Mouse (Mus musculus): ENCODE data around the gene Vangl2. TPM values are rescaled to one million over a fixed set of nuclear protein-coding genes. Genes with fewer than 3 reads are reported as not detected.

Gene Vangl2
- total RNA-seq, 1 experiment from 2014 or later: 7.4 TPM

DNA sequence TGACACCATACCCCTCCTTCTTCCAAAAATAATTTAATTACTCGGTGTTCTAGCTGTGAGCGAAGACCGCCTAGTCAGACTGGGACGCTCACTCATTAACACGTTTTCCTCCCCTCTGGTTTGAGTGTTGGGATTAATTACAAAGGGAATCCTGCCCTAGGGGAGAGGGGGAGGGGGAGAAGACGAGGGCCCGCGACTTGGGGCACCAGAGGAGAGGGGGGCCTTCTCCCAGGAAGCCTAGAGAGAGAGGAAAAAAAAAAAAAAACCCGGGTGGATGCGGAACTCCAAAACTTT, 488 bp downstream of the Vangl2 start:
- DNase-seq: no peak

DNA sequence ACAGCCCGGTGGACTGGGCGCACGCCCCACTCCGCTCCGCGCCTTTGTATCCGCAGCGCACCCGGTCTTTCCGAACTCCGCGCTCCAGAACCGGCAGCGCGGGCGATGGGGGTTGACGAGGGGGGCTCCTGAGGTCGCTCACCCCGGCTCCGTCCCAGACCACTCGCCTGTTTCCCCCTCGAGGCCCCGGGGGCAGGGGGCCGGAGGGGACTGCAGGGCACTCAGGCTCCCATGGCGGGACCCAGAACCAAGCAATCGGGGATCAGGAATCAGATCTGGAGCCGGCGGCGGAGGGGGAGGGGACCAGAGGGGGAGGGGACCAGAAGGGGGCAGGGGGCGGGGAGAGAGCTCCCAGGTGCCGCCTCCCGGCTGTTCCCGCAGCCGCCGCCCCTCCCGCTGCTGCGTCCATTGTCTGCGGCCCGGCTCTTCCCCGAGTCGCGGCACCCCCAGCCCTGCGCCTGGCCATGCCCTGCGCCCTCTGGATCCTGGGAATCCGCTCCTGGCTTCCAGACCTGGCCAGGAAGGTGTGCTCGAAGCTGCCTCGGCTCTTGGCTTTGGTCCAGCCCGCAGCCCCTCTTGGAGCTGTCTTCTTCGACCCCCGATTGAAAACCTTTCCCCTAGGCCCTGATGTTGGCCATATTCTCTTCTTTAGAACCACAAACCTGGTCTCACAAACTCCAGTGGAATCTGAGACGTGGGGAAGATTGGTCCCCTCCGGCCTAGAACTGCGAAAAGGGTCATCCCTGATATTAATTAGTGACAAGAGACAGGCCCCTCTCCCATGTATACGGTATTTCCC, 1.0 kb downstream of the Vangl2 start:
- peak; percentile 92 for DNase-seq

DNA sequence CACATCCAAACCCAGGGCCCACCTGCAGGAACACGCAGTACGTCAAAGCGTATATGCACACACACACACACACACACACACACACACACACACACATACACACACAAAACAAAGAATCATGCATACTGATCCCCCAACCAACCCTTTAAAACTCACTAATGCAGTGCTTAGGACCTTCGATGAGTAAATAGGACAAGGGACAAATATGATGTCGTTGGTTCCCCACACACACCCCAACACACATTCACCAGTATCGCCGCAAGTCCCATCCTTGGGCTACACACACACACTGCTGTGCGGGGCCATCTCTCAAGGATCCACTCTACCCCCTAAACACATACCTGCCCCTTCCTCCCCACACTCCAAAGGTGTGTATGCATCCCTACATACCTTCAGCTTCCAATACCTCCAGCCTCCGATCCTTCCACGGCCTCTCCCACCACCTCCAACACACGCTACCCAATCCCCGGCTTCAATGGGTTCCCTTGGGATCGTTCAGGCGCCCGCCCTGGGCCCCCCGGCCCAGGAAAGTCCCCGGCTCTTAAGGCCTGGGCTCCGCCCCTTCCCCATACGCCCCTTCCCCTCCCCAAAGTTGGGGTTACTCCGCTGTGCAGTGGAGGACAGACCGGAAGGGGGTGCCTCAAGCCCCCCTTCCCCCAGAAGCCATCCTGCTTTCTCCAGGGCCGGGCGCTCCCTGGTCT, 1.9 kb downstream of the Vangl2 start:
- DNase-seq: no peak

DNA sequence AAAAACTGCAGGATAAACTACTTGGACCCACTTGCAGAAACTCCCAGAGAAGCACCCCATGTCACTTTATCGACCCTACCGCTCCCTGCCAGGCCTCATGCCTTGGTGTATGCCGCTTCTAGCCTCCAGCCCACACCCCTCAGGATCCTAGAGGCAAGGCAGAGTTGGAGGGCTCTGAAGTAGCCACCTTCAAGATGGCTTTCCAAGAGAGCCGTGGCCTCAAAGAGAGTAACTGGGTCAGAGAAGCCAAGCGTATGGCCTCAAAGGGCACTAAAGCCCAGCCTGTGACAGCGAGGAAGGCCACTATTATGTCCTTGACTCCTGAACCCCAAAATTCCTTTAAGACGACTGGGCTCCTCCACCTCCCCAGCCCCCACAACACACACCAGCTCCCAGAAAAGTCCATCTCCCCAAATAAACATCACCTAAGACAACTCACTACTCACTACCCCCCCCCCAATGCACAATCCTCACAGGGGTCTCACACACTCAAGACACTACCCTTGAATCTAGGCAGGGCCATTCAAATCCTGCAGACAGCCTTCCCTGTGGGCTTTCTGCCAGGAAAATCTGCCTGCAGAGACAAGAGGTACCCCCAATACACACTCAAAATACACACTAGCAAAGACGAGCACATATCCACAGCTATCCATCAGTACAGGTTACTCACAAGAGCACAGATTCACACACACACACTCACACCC, 2.9 kb downstream of the Vangl2 start:
- DNase-seq: no peak

DNA sequence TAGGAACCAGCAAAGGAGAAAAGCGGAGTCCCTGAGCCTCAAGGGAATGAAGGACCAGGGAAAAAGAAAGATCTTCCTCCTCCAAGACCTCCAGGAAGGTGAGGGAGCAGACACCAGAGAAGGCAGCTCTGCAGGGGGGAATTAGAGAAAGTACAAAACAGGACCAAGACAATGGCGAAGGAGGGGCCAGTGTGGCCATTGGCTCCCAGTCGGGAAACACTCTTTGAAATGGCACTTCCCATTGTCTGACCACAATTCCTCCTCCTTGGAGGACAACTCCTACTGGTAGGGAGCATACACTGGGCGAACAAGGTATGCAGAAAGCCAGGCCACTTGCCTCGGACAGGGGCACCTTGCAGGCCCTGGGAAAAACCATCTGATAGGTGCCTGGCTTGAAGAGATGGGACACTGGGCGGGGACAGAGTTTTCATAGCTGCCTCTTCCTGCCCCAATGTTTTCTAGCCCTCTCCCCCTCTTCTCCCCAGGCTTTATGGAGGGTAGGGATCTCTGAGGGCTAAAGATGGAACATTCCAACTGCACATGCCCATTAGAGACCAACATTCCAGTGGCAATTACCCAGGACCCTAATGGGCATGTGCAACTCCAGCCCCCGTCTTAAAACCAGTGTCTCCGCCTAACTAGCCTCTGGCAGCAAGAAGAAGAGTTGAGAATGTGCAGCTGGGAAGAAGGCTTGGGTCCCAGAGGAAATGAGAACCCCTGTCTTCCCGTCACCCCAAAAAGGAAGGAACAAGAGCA, 3.9 kb downstream of the Vangl2 start:
- no peak for DNase-seq

DNA sequence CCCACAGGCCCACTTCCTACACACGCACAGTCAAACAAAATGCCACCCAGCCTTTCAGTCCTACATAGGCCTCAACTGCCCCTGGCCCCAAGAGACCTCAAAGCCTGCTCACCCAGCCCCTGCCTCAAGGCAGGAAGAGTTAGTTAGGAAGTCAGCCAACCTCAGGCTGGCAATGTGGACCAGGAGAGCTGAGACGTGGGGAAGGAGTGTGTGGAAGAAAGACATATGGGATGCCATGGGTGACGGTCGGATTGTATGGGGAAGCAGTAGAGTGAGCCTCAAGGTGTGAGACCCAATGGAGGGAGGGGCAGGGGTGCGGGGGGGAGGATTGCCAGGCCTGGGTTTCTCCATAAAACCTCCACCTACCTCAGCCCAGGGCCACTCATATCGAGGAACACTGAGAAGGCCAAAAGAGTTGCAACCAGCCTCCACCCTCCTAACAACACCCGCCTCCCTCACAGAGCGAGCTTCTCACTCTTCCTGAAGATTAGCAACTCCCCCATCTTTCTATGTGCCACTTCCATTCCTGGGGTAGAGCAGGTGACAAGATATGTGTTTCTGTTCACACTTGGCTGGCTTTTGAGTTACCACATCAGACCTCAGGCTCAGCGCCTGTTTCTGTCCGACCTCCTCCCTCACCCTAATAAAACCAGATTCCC, 8.3 kb downstream of the Vangl2 start:
- no peak for DNase-seq

DNA sequence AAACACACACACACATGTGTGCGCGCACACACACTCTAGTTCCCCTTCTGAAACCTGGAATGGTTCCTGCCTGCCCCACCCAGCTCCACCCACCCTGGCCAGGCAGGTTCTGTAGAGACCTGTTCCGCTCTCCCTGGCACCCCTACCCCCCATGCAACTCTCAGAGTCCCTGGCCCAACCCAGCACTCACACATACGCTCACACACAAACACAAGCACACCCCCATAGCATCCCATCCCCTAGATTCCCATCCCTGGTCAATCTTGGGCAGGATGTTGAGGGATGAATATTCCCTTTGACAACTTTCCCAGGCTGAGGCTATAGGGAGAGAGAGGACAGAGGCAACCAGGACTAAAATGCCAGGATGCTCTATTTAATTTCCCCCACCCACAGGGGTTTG, 8.9 kb downstream of the Vangl2 start:
- DNase-seq: no peak

DNA sequence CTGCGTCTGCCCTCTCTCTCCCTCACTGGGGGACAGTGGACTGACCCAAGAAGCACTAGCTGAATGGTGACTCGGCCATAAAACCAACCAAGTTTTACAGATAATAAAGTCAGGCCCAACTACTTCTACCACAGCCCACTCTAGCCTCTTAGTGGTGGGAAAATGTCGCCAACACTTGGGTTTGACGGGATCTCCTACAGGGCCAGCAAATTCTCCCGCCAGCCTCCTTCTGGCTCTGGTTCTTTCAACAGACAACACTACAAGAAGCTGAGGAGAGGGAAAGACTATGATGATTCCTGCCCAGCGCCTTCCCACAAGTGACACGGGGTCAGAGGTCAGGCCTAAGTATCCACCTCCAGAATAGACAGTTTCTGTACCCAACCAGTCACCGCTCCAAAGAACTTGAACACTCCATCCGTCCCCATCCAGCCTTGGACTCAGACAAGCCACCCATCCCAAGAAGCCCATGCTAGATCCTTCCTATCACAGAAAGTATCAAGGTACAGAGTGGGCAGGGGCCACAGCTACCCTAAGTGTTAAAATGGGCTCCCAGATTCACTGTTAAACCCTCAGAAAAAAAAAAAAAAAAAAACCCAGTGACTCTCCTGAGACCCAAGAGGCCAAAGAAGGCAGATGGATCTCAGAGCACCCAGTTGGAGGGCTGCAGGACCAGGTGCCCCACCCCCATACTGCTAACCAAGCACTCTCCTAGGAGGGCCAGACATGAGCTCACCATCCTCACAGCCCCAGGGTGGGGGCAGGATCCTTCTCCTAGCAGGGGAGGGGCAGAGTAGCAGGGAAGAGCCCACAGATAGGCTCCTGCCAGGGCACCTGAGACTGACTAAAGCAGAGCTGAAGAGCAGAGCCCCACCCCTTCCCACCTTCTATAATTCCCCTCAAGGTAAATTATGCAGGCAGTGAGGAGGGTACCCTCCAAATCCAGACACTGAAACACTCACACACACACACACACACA, 9.6 kb downstream of the Vangl2 start:
- no peak for DNase-seq

DNA sequence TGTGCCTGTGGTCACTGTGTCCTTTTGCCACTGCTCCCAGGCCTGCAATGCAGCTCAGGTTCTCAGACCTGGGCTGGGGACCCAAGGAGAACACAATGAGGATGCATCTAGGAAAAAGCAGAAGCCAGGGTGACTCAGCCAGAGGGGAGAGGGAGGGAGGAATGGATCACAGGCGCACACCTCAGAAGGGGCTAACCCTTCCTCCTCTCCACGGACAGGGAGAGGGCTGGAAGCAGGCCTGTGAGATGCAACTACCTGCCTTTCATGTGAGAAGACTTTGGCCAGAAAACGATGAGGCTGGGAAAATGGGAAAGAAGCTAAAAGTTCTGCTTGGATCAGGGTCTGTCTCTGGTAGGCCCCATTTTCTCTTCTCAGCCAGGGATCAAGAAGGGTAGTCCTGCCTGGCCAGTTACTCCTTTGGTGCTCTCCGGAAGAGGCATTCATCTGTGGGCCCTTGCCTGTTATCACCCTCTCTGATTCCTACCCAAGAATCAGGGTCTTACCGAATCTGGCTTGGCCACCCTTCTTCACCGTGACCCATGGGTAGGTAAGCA, 10.7 kb downstream of the Vangl2 start:
- no peak for DNase-seq

DNA sequence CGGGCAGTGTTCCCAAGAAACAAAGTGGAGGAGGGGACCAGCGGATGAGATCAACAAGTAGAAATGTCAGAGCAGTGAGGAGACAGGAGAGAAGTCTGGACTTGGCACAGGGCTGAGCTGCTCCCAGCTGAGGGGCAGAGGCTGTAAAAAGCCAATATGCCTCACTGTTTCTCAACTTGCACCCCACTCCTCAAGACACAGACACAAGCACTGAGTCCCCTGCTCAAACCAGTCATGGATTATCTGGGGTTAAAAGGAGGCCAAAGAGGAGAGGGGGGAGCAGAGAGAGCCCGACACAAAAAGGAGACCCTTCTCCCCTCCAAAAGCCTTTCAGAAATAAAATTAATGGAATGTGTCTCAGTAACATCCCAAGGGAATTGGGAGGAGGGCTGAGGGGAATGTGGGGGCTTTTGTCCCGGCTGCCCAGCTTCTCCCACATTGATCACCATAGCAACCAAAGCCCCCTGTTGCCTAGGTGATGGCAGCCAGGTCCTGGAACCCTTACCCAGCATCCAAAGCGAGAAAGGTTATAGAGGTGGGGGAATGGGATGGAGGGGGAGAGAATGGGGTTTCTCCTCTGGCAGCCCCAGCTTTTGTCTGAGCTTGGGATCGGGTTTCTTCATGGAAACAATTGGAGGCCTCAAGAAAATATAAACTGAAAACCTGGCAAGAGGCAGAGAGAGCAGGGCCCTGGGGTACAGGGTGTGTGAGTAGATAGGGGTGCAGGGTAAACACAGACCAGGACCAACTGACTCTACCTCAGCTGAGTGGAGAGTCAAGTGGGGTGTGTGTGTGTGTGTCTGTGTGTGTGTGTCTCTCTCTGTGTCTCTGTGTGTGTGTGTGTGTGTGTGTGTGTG, 11.4 kb downstream of the Vangl2 start:
- no peak for DNase-seq

DNA sequence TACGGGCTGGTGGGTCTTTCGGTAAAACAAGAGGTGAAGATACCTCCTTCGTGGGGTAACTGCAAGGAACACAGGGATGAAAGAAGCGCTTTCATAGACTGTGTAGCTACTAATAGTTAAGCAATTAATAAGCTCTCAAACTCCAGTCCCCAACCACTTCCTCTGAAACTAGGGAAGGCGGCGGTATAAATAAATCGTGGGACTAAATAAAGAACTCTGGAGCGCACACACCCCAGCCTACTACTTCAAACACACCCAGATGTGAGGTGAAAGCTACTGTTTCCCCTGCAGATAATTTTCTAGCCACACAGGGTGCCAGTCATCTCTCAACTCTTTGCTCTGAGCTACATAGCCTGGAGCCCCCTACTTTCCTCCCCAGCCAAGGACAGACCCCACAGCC, 12.2 kb downstream of the Vangl2 start:
- no peak for DNase-seq

DNA sequence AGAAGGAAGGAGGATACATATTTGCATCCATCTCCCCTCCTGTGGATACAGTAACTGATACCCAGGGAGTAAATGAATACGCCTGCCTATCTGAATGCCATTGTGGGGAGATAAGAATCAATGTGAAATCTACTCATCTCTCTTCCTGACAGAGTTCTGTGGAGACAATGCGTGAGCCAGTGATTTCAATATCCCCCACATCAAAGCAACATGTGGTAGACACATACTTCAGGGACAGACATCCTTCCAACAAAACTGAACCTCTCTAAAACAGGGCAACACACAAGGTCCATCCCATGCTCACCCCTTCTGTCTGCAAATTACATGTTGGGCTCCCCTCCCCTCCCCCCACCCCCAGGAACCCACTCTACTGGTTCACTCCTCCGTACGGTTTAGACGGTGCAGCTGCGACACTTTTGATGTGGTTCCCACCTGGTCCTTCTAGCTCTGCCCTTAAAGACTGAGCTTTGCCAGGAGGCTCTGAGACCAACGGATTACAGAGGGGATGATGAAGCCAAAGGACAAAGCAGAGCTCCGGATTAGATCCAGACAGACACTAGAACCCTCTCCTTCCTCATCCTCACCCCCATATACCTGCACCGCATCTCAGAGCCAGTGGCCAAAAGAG, 12.8 kb downstream of the Vangl2 start:
- no peak for DNase-seq

DNA sequence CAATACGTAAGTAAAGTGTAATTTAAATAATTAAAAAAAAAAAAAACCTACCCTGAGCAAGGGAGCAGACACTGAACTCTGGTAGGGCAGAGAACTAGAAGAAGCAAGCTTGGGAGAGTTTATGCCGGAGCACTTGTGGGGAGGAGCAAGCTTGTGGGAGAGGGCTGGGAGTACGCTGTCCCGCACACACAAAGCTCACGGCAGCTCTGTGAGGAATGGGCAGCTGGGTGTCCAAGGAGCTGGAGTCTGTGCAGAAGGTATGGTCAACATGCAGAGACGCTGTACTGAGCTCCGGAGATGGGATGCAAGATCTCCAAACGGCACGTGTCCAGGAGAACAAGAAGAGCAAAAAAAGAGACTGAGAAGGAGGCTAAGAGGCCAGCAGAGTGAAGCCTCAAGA, 13.5 kb downstream of the Vangl2 start:
- DNase-seq: no peak

DNA sequence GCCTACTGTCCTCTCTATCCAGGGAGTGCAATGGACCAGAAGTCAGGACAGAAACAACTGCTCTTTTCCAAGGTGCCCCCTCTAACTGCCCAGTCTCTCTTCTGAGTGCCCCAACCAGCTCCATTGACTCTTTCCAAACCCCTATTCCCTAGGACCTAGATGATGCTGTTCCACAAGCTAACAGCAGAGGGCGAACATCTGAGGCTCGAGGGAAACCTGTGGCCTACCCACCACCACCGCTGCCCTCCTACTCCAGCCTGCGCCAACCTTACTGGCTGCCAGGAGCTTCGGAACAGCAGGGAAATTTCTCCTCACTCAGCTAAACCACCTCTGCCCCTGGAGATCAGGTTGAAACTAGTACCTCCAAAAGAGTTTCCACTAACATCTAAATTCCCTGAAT, 16.2 kb downstream of the Vangl2 start:
- peak; percentile 63 for DNase-seq

DNA sequence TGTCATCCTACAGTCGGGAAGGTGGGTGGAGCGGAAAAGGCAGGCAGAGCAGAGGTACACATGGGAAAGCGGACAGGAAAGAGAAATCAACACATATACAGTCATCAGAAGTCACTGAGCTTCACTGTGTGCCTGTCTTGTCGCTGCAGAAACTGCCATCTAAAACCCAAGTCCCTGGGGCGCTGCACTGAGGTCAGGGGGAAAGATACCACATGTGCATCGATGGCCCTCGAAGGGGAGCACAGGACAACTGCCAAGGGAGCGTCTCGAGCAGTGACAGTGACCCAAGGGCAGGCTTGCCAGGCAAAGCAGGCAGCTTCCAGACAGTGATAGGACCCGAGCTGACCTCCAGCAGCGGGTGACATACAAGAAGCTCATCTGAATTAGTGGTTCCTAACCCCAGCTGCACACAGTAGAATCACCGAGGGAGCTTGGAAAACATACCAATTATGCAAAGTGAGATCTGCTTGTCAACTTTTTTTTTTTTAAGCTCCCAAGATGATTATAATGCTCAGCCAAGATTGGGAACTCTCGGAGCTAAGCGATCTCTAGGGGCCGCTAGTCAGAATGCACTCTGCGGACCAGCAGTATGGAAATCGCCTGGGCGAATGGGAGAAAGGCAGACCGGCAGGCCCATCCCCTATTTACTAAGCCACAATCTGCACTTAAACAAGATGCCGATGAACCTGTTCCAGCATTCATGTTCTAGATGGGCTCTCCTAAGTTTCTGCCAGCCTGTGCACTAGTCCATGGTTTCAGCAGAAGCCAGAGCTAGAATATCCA, 18.0 kb downstream of the Vangl2 start:
- no peak for DNase-seq

DNA sequence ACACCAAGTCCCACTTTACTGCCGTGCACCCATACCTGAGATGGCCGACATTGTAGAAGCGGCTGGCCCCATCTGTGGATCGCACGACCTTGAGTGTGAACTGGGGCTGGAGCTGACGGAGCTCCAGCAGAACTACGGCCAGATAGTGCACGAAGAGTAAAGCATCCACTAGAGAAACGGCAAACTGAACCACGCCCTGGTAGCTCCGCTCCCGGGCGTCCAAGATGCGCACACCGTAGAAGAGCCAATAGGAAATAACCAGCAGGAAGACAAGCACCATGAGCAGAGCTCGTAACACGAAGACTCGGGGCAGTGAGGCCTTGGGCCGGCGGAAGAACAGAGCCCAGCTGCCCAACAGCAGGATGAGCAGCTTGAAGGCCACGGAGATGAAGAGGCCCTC, 18.8 kb downstream of the Vangl2 start:
- no peak for DNase-seq

DNA sequence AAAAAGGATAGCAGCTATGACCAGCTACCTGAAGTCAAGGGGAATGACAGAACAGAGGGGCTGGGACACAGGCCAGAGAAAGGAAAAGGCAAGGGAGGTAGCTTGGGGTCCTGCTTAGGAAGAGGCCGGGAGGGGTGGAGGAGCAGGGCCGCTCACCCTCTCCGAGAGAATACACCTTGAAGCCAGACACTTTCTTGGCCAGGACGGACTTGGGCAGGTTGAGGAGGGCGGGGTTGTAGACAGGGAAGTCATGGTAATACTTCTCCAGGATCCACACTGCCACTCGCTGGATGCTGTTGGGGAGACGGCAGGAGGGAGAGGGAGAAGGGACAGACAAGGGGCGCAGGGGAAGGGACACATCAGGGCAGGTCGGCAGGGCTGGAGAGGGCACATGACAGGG, 19.9 kb downstream of the Vangl2 start:
- no peak for DNase-seq

DNA sequence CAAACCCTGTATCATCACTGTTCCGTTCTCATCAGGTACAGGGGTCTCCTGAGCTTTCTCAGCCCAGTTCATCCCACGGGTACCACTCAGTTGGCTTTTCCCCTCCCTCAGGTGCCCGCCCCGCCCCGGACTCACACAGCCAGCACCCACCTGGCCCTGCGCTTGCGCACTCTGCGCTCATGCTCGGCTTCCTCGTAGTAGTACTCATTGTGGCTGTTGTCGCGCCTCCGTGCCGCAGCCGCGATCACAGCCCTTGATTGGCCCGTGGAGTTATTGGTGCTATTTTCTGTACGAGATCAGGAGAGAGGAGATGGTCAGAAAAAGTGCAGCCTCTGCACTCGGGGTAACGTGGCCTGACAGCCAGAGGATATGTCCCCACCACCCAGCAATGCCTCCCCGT, 20.5 kb downstream of the Vangl2 start:
- DNase-seq: no peak

All from adrenal gland, postnatal 25 days (tissue).